ENCODE assay signal across 8 mouse cellular contexts in the genomic region with DNA sequence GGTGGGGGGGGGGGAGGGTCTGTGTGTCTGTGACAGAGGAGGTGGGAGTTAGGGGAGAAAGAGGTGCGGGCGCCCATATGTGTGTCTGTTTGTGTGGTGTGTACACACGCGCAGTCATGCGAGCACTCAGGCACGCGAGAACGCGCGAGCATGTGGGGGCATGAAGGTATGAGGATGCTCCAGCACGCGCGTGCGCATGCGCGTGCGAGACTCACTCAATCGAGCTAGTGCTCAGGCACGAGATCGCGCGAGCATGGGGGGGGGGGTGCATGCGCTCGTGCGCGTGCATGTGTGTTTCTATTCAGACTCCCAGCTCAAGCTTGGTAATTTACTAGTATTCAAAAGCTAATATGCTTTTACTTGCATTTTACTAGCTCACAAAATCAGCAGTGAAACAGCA. TPM values are rescaled to one million over a fixed set of nuclear protein-coding genes. Genes with fewer than 3 reads are reported as not detected.
DNase-seq lines count a peak whose midpoint lies in the region; ATAC-seq lines count a peak whose summit lies in the region.

No protein-coding gene starts in this region.

- H3K4me3 ChIP-seq in heart, embryonic 14.5 days (ENCODE audit: control insufficient read depth in 1 of 2, insufficient read depth in 1 of 2, low read depth in 1 of 2, low read length in 2 of 2) = peak overlapping the region; percentile 24 to 30
- peak overlapping the region; percentile 53 for H3K4me3 ChIP-seq in liver, embryonic 15.5 days (replicated peaks)
- peak overlapping the region; percentile 34 for H3K4me3 ChIP-seq in neural tube, embryonic 14.5 days (ENCODE audit: low read depth, low read length)

- no peaks in the 10 kb centered on the region for H3K36me3 ChIP-seq in heart, embryonic 14.5 days (ENCODE audit: control insufficient read depth, insufficient read depth, low read length)
- H3K36me3 ChIP-seq in liver, embryonic 15.5 days (replicated peaks) = no peaks in the 10 kb centered on the region
- no peaks in the 10 kb centered on the region for H3K36me3 ChIP-seq in neural tube, embryonic 14.5 days (ENCODE audit: control insufficient read depth, insufficient read depth, low read length)

- H3K9me3 ChIP-seq in heart, embryonic 14.5 days (ENCODE audit: control insufficient read depth, low read length) = no peaks in the 10 kb centered on the region
- H3K9me3 ChIP-seq in liver, embryonic 15.5 days (replicated peaks) = no peaks in the 10 kb centered on the region
- no peaks in the 10 kb centered on the region for H3K9me3 ChIP-seq in neural tube, embryonic 14.5 days (ENCODE audit: control insufficient read depth, low read length)

- H3K4me1 ChIP-seq in heart, embryonic 14.5 days (ENCODE audit: control insufficient read depth in 2 of 2, insufficient read depth in 2 of 2, low read length in 2 of 2) = peaks cover 4 to 7% of the 10 kb centered on the region in 2 experiments; a peak in 2 of 4 replicates
- H3K4me1 ChIP-seq in liver, embryonic 15.5 days (replicated peaks) = peaks cover 20% of the 10 kb centered on the region
- no peaks in the 10 kb centered on the region for H3K4me1 ChIP-seq in neural tube, embryonic 14.5 days (ENCODE audit: control insufficient read depth, insufficient read depth, low read length)

- ATAC-seq in heart, embryonic 14.5 days (ENCODE audit: insufficient number of reproducible peaks, insufficient read depth, low FRiP score, low read depth) = no peak
- ATAC-seq in liver, embryonic 15.5 days (ENCODE audit: insufficient read depth) = no peak
- peak; percentile 25 for ATAC-seq in neural tube, embryonic 14.5 days (ENCODE audit: low read depth)

- no peaks in the 10 kb centered on the region for H3K27me3 ChIP-seq in heart, embryonic 14.5 days (ENCODE audit: control insufficient read depth, insufficient read depth, low read length)
- H3K27me3 ChIP-seq in liver, embryonic 15.5 days = no peaks in the 10 kb centered on the region; the same call in 1 of the 2 replicates
- H3K27me3 ChIP-seq in neural tube, embryonic 14.5 days (ENCODE audit: control insufficient read depth, insufficient read depth, low read length) = no peaks in the 10 kb centered on the region

- no peak overlapping the region for H3K9ac ChIP-seq in heart, embryonic 14.5 days (ENCODE audit: low read length)
- H3K9ac ChIP-seq in liver, embryonic 15.5 days = peak overlapping the region; percentile 37
- H3K9ac ChIP-seq in neural tube, embryonic 14.5 days (replicated peaks; ENCODE audit: low read depth, low read length) = peak overlapping the region; percentile 37; the same call in 1 of the 2 replicates

- H3K27ac ChIP-seq in heart, embryonic 14.5 days (replicated peaks in 1 of 2; ENCODE audit: control insufficient read depth in 1 of 2, insufficient read depth in 1 of 2, low read depth in 2 of 2, low read length in 2 of 2) = no peak overlapping the region
- H3K27ac ChIP-seq in liver, embryonic 15.5 days (replicated peaks) = peak overlapping the region; percentile 66; the same call in 1 of the 2 replicates
- H3K27ac ChIP-seq in neural tube, embryonic 14.5 days (ENCODE audit: low read depth, low read length) = no peak overlapping the region

- 44% methylated on average over 26 of the region's 26 CpGs for WGBS in heart, embryonic 14.5 days
- WGBS in liver, embryonic 15.5 days (ENCODE audit: insufficient replicate concordance) = 51% methylated on average over 26 of the region's 26 CpGs
- WGBS in neural tube, embryonic 14.5 days = 42% methylated on average over 26 of the region's 26 CpGs

- DNase-seq in 416B (ENCODE audit: low read depth) (peak; percentile 87), ZHBTc4 (ENCODE audit: low read depth, low spot score) (peak; percentile 98)
- peak; percentile 59 for DNase-seq in embryo, embryonic 11.5 days (ENCODE audit: low read depth, low spot score)
- peak; percentile 74 for DNase-seq in kidney, postnatal 10 days
- peak; percentile 49 to 66 for DNase-seq in thymus, adult 18-20 months

- peak overlapping the region; percentile 67 for H3K4me2 ChIP-seq in heart, embryonic 14.5 days (ENCODE audit: low read length)
- H3K4me2 ChIP-seq in liver, embryonic 15.5 days = peak overlapping the region; percentile 77
- peak overlapping the region; percentile 51 for H3K4me2 ChIP-seq in neural tube, embryonic 14.5 days (ENCODE audit: low read depth, low read length)

RNA-seq across cellular contexts. Expression of a gene that starts 1.9 kb away (rescaled TPM):
- polyA plus RNA-seq in heart, embryonic 14.5 days (2014; fragmentation: Nextera tagmentation; extraction: Ambion mirVana) = 3.5 and 4.4 TPM in 2 replicates
- 3.7 and 4.1 TPM in 2 replicates for polyA plus RNA-seq in liver, embryonic 15.5 days (2015; fragmentation: Nextera tagmentation; extraction: Ambion mirVana)
- 130 and 150 TPM in 2 replicates for polyA plus RNA-seq in neural tube, embryonic 14.5 days (2014; fragmentation: Nextera tagmentation; extraction: Ambion mirVana)

Comparison
In these comparisons a context has a peak if more than half of its experiments do, and no peak if none do; other contexts are left out.
1. RNA of a gene that starts 1.9 kb away (polyA plus RNA-seq): 130 to 150 TPM in neural tube, embryonic 14.5 days; 3.5 to 4.4 TPM in heart, embryonic 14.5 days and 3.7 to 4.1 TPM in liver, embryonic 15.5 days; every median in the first group is over 10 times any median in the second.
2. Peak in every context shown above with its lines, with median percentiles within 50 percentile points of each other: DNase-seq, H3K4me2 ChIP-seq and H3K4me3 ChIP-seq.